Mouse (Mus musculus): ENCODE measurements around the gene S1pr5. TPM values are rescaled to one million over a fixed set of nuclear protein-coding genes. Genes with fewer than 3 reads are reported as not detected.
"Not testable (repeated sequence)": the region's sequence is repeated elsewhere in the genome, so short reads cannot be mapped to it uniquely, and the experiment has no call there.

S1pr5 gene
- total RNA-seq, 2 experiments from 2014 or later = 0.69 to 1.1 TPM

DNA sequence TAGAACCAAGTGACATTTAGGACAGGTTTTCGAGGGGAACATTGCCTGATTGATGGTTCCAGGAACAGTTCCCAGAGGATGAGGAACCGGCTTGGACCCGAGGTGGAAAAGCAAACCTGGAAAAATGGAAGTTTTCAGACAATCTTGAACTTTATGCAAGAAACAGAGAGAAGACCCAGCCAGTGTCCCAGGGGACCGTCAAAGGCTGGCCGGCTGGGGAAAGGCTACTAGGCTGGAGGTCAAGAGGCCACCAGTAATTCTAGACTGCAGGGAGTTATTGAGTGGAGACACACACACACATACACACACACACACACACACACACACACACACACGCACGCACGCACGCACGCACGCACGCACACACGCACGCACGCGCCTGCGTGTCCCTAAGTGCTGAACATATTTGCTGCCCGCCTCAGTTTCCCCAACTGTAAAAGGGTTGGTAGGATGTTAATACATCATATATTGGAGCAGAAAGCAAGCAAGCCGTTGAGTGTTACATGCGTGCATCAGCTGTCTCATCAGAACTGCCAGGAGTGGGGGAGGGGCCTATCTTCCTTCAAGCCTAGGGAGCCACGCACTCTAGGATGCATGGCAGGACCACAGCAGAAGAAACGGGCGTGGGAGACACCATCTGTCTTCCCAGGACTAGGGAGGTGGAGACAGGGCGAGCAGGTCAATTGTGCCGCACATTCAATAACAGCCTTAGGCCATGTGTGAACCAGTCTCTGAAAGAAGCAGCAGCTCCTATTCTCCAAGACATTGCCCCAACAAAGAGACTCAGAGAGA, 32.0 kb downstream of the S1pr5 start:
- intact Hi-C loops (cut with DNase I) = no loop called here
- DNase-seq = no peak

DNA sequence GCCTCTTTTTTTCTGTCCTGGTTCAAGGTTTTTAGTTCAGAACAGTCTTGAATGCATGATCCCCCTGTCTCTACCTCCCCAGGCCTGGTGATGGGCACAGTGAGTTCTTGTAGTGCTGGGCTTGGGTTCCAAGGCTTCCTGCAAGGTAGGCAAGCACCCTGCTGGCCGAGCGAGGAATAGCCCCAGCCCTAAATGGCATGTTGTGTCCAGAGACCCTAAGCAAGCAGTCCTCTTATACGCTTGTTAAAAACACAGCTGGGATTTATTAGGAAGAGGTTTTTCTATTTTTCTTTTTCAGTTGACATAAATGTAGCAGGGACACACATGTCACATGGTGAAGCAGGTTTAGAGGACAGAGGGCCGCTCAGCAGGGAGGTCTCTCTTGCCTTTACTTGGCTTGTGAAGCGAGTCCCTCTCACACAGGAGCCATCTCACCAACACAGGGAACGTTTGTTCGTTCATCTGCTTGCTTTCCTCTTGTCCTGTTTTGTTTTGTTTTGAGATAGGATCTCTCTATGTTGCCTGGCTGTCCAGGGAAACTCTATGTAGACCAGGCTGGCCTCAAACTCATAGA, 34.5 kb downstream of the S1pr5 start:
- DNase-seq = no peak
- intact Hi-C loops (cut with DNase I) = no loop called here

DNA sequence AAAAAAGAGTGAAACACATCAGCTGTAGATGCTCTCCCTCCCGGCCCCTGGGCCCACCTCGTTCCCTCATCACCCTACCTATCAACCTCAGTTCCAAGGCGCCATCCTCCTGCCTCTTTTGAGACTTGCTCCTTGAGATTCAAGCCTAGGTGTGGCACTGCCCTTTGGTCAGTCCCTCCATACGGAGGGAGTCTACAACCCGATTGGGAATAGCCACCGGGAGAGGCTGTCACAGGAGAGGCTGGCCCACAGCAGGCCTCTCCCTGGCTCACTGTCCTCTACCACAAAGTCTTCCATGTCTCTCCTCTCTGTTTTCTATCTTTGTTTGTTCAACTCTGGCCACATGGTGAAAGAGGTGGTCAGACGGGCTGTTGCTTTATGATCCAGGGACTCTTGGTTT, 36.6 kb downstream of the S1pr5 start:
- intact Hi-C loops (cut with DNase I) = no loop called here
- no peak for DNase-seq

DNA sequence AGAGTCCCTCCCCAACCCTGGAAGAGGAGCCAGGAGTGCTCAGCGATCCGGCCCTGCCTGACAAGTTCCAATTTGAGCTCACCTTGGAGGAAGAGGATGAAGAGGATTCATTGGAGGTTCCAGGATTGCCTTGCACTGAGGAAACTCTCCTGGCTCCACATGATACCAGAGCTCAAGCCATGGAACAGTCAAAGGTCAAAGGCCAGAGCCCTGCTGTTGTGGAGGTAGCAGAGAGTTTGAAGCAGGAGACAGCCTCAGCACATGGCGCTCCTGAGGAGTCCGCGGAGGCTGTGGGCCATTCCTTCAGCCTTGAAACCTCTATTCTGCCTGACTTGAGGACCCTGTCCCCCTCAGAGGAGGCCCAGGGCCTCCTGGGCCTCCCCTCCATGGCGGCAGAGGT, 37.4 kb downstream of the S1pr5 start:
- intact Hi-C loops (cut with DNase I) = no loop called here
- no peak for DNase-seq

DNA sequence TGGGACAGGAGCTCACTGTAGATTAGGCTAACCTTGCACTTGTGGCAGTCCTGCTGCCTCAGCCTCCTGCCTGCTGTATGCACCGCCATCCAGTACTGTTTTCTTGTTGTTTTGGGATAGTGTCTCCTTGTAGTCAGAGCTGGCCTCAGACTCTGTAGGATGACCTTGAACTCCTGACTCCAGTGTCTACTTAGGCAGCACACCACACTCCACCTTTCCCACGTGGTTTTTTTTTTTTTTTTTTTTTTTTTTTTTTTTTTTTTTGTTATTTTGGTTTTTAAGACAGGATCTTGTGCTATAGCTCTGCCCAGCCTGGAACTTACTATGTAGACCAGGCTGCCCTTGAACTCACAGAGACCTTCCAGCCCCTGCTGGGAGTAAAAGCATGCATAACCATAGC, 39.6 kb downstream of the S1pr5 start:
- intact Hi-C loops (cut with DNase I) = no loop called here
- no peak for DNase-seq

DNA sequence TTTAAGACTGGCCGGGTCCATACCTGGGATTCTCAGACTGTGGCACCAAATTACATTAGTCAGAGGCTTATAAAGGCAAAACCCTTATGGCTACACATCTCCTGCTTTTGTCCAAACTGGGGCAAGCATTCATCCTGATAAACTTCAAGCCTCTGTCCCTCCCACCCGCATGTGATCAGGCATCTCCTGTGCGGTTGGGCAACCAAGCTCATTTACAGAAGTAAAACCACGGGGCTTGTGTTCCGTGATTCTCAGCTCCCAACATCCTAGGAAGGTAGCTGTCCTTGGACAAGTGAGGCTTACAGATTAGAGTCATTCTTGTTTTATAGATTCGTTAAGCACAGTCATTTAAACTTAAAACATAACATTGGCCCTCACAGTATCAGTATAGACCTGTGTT, 41.4 kb downstream of the S1pr5 start:
- no peak for DNase-seq
- intact Hi-C loops (cut with DNase I) = no loop called here

DNA sequence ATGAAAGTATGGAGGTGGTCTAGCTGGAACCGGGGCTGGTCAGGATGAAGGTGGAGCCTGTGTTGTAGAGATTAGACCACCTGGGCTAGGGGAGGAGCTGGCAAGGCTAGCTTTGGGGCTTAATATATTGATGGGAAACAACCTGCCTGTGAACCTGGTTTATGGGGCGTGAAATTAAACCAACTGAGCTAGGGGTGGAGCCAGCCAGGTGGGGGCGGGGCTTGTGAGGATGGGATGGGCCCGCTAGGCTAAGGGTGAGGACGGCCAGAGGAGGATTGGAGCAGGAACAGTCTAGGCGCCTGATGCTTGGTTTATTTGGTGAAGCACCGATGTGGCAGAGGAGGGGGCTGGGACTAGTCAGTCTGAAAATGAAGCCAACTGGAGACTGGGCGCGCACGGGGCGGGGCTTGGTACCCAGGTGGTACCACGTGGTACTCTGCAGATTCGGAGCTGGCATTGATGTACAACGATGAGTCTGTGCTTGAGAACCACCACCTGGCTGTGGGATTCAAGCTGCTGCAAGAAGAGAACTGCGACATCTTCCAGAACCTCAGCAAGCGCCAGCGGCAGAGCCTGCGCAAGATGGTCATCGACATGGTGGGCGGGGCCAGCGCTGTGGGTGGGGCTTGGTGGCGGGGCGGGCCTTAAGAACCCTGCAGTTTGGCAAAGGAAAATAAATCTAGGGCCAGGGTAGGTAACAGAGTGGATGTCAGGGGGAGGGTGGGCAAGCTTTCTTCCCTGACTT, 43.5 kb downstream of the S1pr5 start:
- DNase-seq = no peak
- intact Hi-C loops (cut with DNase I) = no loop called here

DNA sequence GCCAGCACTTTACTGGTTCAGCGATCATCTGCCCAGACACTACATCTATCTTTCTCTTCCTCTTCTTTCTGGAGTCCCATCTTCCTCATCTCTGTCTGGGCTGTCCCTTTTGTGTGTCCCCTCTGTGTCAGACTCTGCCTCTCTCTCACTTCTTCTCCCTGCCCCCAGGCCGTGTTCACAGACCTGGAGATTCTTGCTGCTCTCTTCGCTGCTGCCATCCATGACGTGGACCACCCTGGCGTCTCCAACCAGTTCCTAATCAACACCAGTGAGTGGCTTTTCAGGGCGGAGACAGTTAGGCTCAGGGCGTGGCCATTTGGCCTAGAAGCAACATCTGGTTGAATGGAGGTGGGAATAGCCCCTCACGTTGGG, 44.1 kb downstream of the S1pr5 start:
- intact Hi-C loops (cut with DNase I) = no loop called here
- no peak for DNase-seq

DNA sequence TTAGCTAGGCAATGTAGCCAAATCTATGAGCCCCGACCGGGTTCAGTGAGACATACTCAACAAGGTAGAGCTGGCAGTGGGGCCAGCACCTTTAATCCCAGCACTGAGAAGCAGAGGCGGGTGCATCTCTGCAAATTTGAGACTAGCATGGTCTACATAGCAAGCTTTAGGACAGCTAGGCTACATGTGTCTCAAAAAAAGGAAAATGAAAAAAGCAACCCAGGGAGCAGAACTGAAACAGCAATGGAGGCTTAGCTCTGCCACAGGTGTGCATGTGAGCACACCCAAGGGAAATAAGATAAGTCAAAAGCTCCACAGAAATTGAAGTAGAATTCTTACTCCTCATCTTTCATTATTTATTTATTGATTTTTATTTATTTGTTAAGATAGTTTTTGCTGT, 49.3 kb downstream of the S1pr5 start:
- no peak for DNase-seq
- intact Hi-C loops (cut with DNase I) = no loop called here

DNA sequence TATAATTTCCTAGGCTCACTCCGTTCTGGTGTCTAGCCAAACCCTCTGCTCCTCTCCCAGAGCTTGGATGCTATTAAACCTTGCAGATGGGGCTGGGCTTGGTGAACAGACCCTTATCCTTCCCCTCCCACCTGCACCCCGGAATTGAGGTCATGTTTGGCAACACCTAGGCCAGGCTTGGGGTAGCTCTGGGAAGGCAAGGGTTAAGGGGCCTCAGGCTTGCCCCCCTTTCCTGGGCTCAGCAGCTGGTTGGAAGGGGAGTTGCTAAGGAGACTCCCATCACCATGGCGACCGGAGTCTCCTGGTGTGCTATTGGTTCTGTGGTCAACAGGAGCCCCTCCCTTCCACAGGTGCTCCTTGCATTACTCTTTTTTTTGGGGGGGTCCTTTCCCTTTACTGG, 50.3 kb downstream of the S1pr5 start:
- DNase-seq = no peak
- intact Hi-C loops (cut with DNase I) = no loop called here

DNA sequence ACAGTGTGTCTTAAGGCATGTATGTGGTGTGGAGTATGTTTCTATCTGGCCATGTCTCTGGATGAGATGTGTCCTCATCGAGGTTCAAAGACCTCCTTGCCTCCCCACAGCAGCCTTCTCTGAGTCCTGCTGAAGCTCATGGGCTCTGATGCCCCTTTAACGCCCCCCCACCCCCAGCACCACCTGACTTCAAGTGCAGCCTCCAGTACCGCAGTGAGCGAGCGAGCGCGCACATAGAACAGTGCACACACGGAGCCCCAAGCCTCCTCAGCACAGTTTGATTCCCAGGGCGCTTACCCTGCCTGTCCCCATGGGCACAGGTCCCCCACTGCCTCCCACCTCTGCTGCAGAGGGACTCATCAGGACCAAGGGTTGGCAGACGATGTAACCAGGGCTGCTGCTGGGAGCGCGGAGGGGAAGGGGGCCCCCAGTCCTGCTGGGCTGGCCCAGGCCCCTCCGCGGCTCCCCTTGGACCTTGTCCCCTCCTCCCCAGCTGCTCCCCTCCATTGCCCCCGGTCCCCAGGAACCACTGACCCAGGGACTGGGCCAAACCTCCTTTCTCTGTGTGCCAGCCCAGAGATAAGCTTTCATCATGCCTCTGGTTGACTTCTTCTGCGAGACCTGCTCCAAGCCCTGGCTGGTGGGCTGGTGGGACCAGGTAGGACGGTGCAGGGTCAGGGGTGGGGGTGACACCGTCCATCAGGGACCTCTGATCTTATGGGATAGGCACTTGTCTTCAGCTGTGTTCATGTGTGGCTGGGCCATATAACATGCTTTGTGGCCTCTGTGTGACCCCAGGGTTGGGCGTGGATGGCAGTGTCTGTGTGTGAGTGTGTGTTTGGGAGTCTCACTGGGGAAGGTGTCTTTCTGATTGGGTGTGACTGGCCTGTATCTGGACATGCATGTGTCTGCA, 51.5 kb downstream of the S1pr5 start:
- intact Hi-C loops (cut with DNase I) = no loop called here
- DNase-seq = no peak

DNA sequence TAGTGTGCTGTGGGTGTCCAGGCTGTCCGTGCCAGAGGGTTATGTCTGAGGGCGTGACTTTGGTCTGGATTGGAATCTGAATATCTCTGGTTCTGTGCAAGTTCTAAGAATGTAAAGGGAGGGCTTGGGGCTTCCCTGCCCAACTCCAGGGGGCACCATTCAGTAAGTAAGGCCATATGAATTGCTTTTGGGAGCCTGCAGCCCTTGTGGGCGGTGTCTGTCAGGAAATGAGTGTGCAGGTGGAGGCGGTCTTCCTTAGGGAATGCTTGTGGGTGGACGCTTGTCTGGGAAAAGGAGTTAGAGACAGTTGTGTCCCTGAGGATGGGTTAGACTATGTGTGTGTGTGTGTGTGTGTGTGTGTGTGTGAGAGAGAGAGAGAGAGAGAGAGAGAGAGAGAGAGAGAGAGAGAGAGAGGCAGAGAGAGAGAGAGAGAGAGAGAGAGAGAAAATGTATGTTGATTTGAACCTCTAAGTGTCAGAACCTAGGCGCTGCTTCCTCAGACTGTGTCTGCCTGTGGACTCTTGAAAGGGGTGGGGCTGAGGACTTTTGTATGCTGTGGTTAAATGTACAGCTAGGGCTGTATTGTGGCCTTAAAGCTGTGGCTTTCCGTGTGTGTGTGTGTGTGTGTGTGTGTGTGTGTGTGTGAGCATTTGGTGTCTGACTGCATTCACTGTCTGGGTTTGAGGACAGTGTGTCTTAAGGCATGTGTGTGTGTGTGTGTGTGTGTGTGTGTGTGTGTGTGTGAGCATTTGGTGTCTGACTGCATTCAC, 52.3 kb downstream of the S1pr5 start:
- intact Hi-C loops (cut with DNase I); DNase-seq: not testable (repeated sequence)

DNA sequence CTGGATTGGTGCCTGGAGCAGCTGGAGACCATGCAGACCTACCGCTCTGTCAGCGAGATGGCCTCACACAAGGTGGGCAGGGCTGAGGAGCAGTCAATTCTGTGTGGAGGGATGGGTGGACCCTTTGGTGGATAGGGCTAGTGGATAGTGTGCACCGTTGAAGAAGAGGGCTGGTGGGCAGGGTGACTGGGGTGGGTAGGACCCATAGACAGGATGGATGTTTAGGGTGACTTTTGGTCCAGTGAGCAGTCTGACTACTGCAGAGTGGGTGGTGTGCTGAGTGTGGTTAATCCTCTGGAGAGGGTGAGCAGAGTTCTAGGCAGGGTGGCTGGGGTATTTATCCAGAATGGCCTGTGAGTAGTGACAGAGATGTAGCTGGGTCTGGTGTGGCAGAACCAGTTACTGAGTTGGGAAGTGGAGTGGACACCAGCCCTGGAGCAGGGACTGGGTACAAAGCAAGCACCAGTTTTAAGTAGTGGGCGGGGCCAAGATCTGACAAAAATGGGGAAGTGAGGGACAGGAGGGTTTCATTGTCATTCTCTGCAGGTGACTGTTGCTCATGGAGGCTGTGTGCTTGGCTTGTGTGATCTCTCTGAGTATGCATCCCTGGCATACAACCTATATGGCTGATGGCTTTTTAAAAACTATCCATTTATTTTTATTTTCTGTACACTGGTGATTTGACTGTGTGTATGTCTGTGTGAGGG, 53.3 kb downstream of the S1pr5 start:
- no peak for DNase-seq
- intact Hi-C loops (cut with DNase I) = no loop called here

DNA sequence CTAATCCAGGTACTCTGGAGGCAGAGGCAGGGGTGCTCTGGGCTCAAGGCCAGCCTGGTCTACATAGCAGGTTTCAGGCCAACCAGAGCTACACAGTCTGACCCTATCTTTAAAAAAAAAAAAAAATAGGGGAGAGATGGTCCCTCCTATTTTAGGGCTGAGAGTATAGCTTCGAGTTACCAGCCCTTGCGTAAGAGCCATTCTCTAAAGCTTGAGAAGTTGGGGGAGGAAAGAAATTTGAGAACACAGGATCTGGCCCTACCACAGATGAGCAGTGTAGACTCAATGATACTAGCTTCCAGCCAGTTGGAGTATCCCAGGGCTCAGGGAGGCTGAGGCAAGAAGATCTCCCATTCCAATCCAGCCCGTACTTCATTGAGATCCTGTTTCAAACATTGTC, 54.5 kb downstream of the S1pr5 start:
- intact Hi-C loops (cut with DNase I) = no loop called here
- no peak for DNase-seq

Other genes with a start within 250 kb of the S1pr5 start
- gene Mrpl4, start 245.7 kb downstream of the S1pr5 start, total RNA-seq (2021) = 100 to 1,000 TPM; 139 to 148 TPM
- 1 to 10 TPM; 8.5 to 9.9 TPM for gene Icam1, start 232.5 kb downstream of the S1pr5 start, total RNA-seq (2021)
- 1 to 10 TPM in 1 of 2 experiments, under 1 TPM in 1; 0.65 to 1.1 TPM for gene Icam4, start 219.1 kb downstream of the S1pr5 start, total RNA-seq (2021)
- not detected for gene Icam5, start 216.4 kb downstream of the S1pr5 start, total RNA-seq (2021)
- gene Zglp1, start 181.3 kb downstream of the S1pr5 start, total RNA-seq (2021) = not detected
- gene Gm49373, start 175.3 kb downstream of the S1pr5 start, total RNA-seq (2021) = under 1 TPM; 0.17 to 0.33 TPM
- 10 to 100 TPM; 34.7 to 38.7 TPM for gene Fdx1l, start 174.8 kb downstream of the S1pr5 start, total RNA-seq (2021)
- 1 to 10 TPM in 1 of 2 experiments, under 1 TPM in 1; 0.51 to 1.9 TPM for gene Gm38431, start 156.4 kb downstream of the S1pr5 start, total RNA-seq (2021)
- gene Raver1, start 156.4 kb downstream of the S1pr5 start, total RNA-seq (2021) = 10 to 100 TPM; 25.1 to 27.7 TPM
- 1 to 10 TPM; 8.2 to 9.6 TPM for gene Tyk2, start 117.2 kb downstream of the S1pr5 start, total RNA-seq (2021)
- gene Cdc37, start 98.5 kb downstream of the S1pr5 start, total RNA-seq (2021) = 100 to 1,000 TPM; 157 to 165 TPM
- gene Pde4a, start 82.7 kb downstream of the S1pr5 start, total RNA-seq (2021) = 10 to 100 TPM; 45.9 to 52.0 TPM
- 10 to 100 TPM; 41.9 to 43.1 TPM for gene Keap1, start 9.1 kb downstream of the S1pr5 start, total RNA-seq (2021)
- gene Atg4d, start 16.9 kb upstream of the S1pr5 start, total RNA-seq (2021) = 10 to 100 TPM; 78.0 to 99.6 TPM
- gene Kri1, start 39.5 kb upstream of the S1pr5 start, total RNA-seq (2021) = 10 to 100 TPM; 16.5 to 18.0 TPM
- gene Cdkn2d, start 43.0 kb upstream of the S1pr5 start, total RNA-seq (2021) = 10 to 100 TPM; 15.9 to 18.4 TPM
- gene Ap1m2, start 63.9 kb upstream of the S1pr5 start, total RNA-seq (2021) = not detected
- 100 to 1,000 TPM; 118 to 124 TPM for gene Slc44a2, start 72.3 kb upstream of the S1pr5 start, total RNA-seq (2021)
- gene Ilf3, start 119.4 kb upstream of the S1pr5 start, total RNA-seq (2021) = 10 to 100 TPM; 28.9 to 29.0 TPM
- gene Qtrt1, start 163.4 kb upstream of the S1pr5 start, total RNA-seq (2021) = 1 to 10 TPM; 8.0 to 9.5 TPM
- gene Dnm2, start 176.5 kb upstream of the S1pr5 start, total RNA-seq (2021) = 10 to 100 TPM; 63.9 to 72.4 TPM